Mouse (Mus musculus) stomach, postnatal 0 days (tissue): Measurements from ENCODE around the gene Plcxd2.

Experiments used
- CTCF ChIP-seq: IDR thresholded peaks from 2 replicates; pipeline ENCODE4 v1.5.1; 2016; ENCODE audit warnings: antibody characterized with exemption, low read depth, mild to moderate bottlenecking, moderate library complexity
- EP300 ChIP-seq: optimal IDR thresholded peaks from 2 replicates; pipeline ENCODE3; 2016; ENCODE audit warnings: antibody characterized with exemption

GRCm38 (mm10) chr16:46000976-46001375, 9.0 kb downstream of the Plcxd2 start:
- TF ChIP-seq CTCF (no peak), EP300 (no peak)
